Mouse (Mus musculus): ENCODE results near the gene Acvr1. TPM values are rescaled to one million over a fixed set of nuclear protein-coding genes. Genes with fewer than 3 reads are reported as not detected.

Acvr1 gene
- polyA plus RNA-seq, 1 experiment, result 35.6 TPM

DNA sequence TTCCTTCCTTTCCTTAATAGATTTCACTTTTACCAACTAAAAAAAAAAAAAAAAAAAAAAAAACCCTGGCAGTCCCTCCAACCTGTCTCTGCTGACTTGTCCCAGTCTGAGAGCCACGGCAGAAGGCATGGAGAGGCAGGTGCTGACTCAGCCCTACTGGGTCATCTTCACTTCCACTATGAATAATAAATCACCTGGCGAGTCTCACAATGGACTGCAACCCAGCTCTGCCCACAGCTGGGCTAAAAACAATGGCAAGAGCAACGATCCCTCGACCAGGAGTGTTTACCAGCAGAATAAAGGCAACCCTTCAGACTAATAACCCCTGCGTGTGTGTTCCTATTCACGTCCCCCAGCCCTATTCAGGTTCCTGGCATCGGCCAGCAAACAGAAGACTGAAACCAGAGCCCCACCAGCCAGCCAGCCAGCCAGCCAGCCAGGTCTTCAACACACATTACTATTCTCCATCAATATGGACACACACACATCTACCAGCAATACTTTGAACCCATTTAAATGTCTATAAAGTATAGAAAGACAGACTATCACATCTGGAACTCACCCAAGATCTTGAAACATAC is 37.0 kb downstream of the Acvr1 start:
- Histone ChIP-seq H3K27me3 (ENCODE audit: control insufficient read depth, insufficient read depth, insufficient read length) (no peaks in the 10 kb centered on the region), H3K4me2 (ENCODE audit: low read depth) (no peak overlapping the region), H3K79me2 (ENCODE audit: control insufficient read depth, insufficient read depth) (peaks cover 97% of the 10 kb centered on the region), H3ac (ENCODE audit: control insufficient read depth, insufficient read length) (no peak overlapping the region), H3K36me3 (ENCODE audit: control insufficient read depth, insufficient read depth) (no peaks in the 10 kb centered on the region), H3K4me3 (no peak overlapping the region)
- no peak for TF ChIP-seq MYOG (IDR thresholded peaks at IDR 0.05; ENCODE audit: control insufficient read depth in 1 of 3, insufficient read depth in 1 of 3, insufficient read length in 2 of 3, low read depth in 2 of 3)
- no peak for TF ChIP-seq TCF12 (IDR thresholded peaks at IDR 0.05; ENCODE audit: insufficient read depth, poor library complexity, severe bottlenecking)
- no peak for TF ChIP-seq TCF3 (IDR thresholded peaks at IDR 0.05; ENCODE audit: insufficient read length, low read depth)
- TF ChIP-seq SRF (IDR thresholded peaks at IDR 0.05; ENCODE audit: control insufficient read depth, insufficient read length, low read depth), result no peak
- no peak for TF ChIP-seq MYOD1 (IDR thresholded peaks at IDR 0.05; ENCODE audit: control insufficient read depth in 1 of 3, insufficient read length in 2 of 3, low read depth in 2 of 3)
- no peak for TF ChIP-seq E2F4 (IDR thresholded peaks at IDR 0.05; ENCODE audit: insufficient read depth)
- no peak for TF ChIP-seq USF1 (IDR thresholded peaks at IDR 0.05; ENCODE audit: low read depth)
- no peak for TF ChIP-seq CEBPB (IDR thresholded peaks at IDR 0.05; ENCODE audit: insufficient read depth, poor library complexity, severe bottlenecking)

DNA sequence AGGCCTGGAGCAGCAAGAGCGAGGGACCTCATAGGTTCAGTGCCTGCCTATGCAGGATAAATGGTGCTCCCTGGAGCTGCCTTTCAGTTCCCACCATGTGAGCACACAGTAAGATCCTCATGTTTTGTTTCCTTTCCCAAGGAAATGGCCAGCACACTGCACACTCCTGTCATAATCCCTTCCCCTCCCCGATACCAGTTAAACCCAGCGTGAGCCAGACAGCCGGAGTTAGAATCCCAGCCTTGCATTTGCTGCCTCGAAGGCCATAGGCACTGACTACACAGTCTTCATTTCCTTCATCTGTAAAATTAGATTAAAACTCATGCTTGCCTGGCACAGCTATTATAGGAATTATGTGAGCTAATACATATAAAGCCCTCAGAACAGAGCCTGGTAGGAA is 37.6 kb downstream of the Acvr1 start:
- Histone ChIP-seq H3K36me3 (ENCODE audit: control insufficient read depth, insufficient read depth) (no peaks in the 10 kb centered on the region), H3K27me3 (ENCODE audit: control insufficient read depth, insufficient read depth, insufficient read length) (no peaks in the 10 kb centered on the region), H3K4me2 (ENCODE audit: low read depth) (no peak overlapping the region), H3K79me2 (ENCODE audit: control insufficient read depth, insufficient read depth) (peaks cover 97% of the 10 kb centered on the region), H3ac (ENCODE audit: control insufficient read depth, insufficient read length) (no peak overlapping the region), H3K4me3 (no peak overlapping the region)
- TF ChIP-seq USF1 (IDR thresholded peaks at IDR 0.05; ENCODE audit: low read depth) (no peak), POLR2A (IDR thresholded peaks at IDR 0.05; ENCODE audit: insufficient read length, low read depth) (no peak), POLR2AphosphoS2 (IDR thresholded peaks at IDR 0.05; ENCODE audit: insufficient read length, low read depth) (no peak)

DNA sequence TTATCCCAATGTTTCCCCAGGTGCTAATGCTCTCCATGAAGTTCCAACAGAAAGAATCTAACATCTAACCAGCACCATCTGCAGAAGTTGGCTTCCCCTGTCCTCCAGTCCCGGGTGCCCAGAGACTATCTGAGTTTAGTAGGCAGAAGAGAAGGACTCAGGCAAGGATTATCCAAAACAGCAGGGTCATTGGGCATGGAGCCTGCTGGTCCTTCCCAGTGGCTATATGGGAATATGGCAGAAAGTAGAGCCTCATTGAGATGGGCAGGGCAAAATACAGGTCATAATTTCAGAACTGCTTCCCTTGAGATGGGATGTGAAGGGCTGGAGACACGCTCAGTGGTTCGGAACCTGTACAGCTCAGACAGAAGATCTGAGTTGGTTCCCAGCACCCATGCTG is 39.2 kb downstream of the Acvr1 start:
- H3ac ChIP-seq (ENCODE audit: control insufficient read depth, insufficient read length), result no peak overlapping the region
- no peaks in the 10 kb centered on the region for H3K27me3 ChIP-seq (ENCODE audit: control insufficient read depth, insufficient read depth, insufficient read length)
- no peak overlapping the region for H3K4me3 ChIP-seq
- no peak overlapping the region for H3K4me2 ChIP-seq (ENCODE audit: low read depth)
- no peak for TF ChIP-seq TCF3 (IDR thresholded peaks at IDR 0.05; ENCODE audit: insufficient read length, low read depth)
- no peak for TF ChIP-seq MYOD1 (IDR thresholded peaks at IDR 0.05; ENCODE audit: control insufficient read depth in 1 of 3, insufficient read length in 2 of 3, low read depth in 2 of 3)
- no peak for TF ChIP-seq POLR2A (IDR thresholded peaks at IDR 0.05; ENCODE audit: insufficient read length, low read depth)
- no peak for TF ChIP-seq POLR2AphosphoS2 (IDR thresholded peaks at IDR 0.05; ENCODE audit: insufficient read length, low read depth)
- TF ChIP-seq CEBPB (IDR thresholded peaks at IDR 0.05; ENCODE audit: insufficient read depth, poor library complexity, severe bottlenecking), result no peak
- no peak for TF ChIP-seq SRF (IDR thresholded peaks at IDR 0.05; ENCODE audit: control insufficient read depth, insufficient read length, low read depth)
- peaks cover 99% of the 10 kb centered on the region for H3K79me2 ChIP-seq (ENCODE audit: control insufficient read depth, insufficient read depth)
- H3K36me3 ChIP-seq (ENCODE audit: control insufficient read depth, insufficient read depth), result no peaks in the 10 kb centered on the region

DNA sequence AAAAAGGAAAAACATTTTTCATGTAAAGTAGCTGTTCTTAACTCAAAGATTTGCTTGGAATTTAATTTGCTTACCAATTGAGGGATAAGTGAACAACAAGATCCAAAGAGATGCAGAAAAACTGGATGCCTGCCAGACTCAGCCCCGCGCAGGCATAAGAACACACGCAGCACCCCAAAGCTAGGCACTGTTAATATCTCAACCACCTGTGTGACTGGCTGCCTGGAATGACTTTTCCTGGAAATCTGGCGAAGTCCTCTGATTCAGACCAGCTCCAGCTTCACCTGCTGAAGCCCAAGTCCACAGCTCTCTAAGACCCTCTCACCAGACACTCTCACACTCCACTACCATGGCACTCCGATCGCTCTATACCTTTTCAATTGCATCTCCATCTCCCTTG is 42.6 kb downstream of the Acvr1 start:
- H3K27me3 ChIP-seq (ENCODE audit: control insufficient read depth, insufficient read depth, insufficient read length), result no peaks in the 10 kb centered on the region
- H3K36me3 ChIP-seq (ENCODE audit: control insufficient read depth, insufficient read depth), result no peaks in the 10 kb centered on the region
- no peak overlapping the region for H3K4me3 ChIP-seq
- TF ChIP-seq MAX (IDR thresholded peaks at IDR 0.05; ENCODE audit: low read depth) (no peak), USF1 (IDR thresholded peaks at IDR 0.05; ENCODE audit: low read depth) (no peak), E2F4 (IDR thresholded peaks at IDR 0.05; ENCODE audit: insufficient read depth) (no peak), POLR2AphosphoS2 (IDR thresholded peaks at IDR 0.05; ENCODE audit: insufficient read length, low read depth) (no peak), CEBPB (IDR thresholded peaks at IDR 0.05; ENCODE audit: insufficient read depth, poor library complexity, severe bottlenecking) (no peak)
- no peak overlapping the region for H3K4me2 ChIP-seq (ENCODE audit: low read depth)
- H3K79me2 ChIP-seq (ENCODE audit: control insufficient read depth, insufficient read depth), result peaks cover 99% of the 10 kb centered on the region
- H3ac ChIP-seq (ENCODE audit: control insufficient read depth, insufficient read length), result no peak overlapping the region

DNA sequence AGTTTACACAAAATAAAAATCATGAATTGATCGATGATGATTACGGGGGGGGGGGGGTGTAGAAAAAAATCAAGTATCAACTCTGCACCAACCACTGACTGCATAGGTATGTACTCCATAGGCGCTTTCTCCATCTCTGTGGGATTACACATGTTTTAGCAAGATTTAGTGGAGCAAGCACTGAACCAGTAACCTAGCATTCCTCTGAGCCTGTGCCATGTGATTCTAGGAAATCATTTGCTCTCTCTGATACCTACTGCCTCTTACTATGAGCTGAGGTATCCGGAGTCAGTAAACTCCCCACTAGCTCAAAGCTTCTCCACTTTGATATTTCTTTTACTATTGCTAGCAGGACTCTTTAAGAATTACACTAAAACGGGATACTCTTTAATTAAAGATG is 43.1 kb downstream of the Acvr1 start:
- Histone ChIP-seq H3K36me3 (ENCODE audit: control insufficient read depth, insufficient read depth) (no peaks in the 10 kb centered on the region), H3ac (ENCODE audit: control insufficient read depth, insufficient read length) (no peak overlapping the region), H3K79me2 (ENCODE audit: control insufficient read depth, insufficient read depth) (peaks cover 99% of the 10 kb centered on the region), H3K4me2 (ENCODE audit: low read depth) (no peak overlapping the region), H3K27me3 (ENCODE audit: control insufficient read depth, insufficient read depth, insufficient read length) (no peaks in the 10 kb centered on the region), H3K4me3 (no peak overlapping the region)
- TF ChIP-seq MYOD1 (IDR thresholded peaks at IDR 0.05; ENCODE audit: control insufficient read depth in 1 of 3, insufficient read length in 2 of 3, low read depth in 2 of 3) (no peak), MYOG (IDR thresholded peaks at IDR 0.05; ENCODE audit: control insufficient read depth in 1 of 3, insufficient read depth in 1 of 3, insufficient read length in 2 of 3, low read depth in 2 of 3) (no peak), USF1 (IDR thresholded peaks at IDR 0.05; ENCODE audit: low read depth) (no peak), MAX (IDR thresholded peaks at IDR 0.05; ENCODE audit: low read depth) (no peak), POLR2AphosphoS2 (IDR thresholded peaks at IDR 0.05; ENCODE audit: insufficient read length, low read depth) (no peak), REST (IDR thresholded peaks at IDR 0.05; ENCODE audit: insufficient read depth, insufficient read length) (no peak), CEBPB (IDR thresholded peaks at IDR 0.05; ENCODE audit: insufficient read depth, poor library complexity, severe bottlenecking) (no peak), SRF (IDR thresholded peaks at IDR 0.05; ENCODE audit: control insufficient read depth, insufficient read length, low read depth) (no peak), POLR2A (IDR thresholded peaks at IDR 0.05; ENCODE audit: insufficient read length, low read depth) (no peak), TCF12 (IDR thresholded peaks at IDR 0.05; ENCODE audit: insufficient read depth, poor library complexity, severe bottlenecking) (no peak), E2F4 (IDR thresholded peaks at IDR 0.05; ENCODE audit: insufficient read depth) (no peak), TCF3 (IDR thresholded peaks at IDR 0.05; ENCODE audit: insufficient read length, low read depth) (no peak)
